Mouse (Mus musculus): Measurements from ENCODE around the gene Btk.

DNA sequence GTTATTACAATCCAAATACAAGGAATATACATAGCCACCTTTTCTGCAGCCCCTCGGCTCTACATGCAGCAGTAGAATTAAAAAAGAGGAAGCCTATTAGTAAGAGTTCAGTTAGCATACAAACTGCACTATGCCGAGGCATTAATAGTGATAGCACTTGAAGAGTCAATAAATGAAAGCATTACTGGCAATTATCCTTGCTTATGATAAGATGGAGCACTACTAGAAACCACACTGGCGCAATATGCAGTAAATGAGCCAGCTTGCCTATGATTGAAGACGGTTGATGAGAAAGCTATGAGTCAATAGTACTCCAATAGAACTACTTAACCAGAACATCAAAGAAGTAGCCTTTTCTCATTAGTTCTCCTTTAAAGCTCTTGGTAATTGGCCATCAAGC is 5.5 kb downstream of the Btk start:
- TF ChIP-seq CTCF (IDR thresholded peaks at IDR 0.05; ENCODE audit: control insufficient read depth, insufficient read depth, insufficient replicate concordance, low read depth, low read length): no peak
- no peak for TF ChIP-seq POLR2A (IDR thresholded peaks at IDR 0.05; ENCODE audit: control insufficient read depth, low read depth, low read length)

All from testis, adult 2 months (tissue).